Mouse (Mus musculus): ENCODE measurements around the gene Pde6b.

The Pde6b gene
- long read RNA-seq, experiment 1, result 0 reads
- long read RNA-seq, experiment 2, result 0 reads

GRCm38 (mm10) chr5:108388201-108388600 is at the start of gene Pde6b:
TSS of gene Pde6b (plus strand) at chr5:108388391.
- intact Hi-C loops (cut with DNase I), result no loop called here

DNA sequence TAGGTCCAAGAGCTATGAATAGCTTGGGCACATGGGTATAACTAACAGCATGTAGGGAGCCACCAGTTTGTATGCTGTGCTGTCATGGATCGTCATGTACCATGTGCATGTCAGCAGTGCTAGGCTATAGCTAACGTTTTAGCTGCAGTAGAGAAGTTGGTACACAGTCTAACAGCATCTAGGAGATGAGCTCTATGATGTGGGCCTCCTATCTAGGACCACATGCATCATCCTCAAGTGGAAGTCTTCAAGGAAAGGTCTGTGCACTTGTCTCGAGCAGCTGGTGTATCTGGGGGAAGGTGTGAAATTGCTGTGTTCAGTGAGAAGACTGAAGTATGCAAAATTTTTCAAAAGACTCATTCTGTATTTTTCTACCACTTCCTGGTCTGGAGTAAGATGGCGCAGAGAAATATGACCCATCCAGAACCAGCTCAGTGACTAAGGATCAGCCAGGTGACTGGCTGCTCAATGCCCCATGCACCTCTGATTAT is 44.5 kb upstream of the Pde6b start:
- intact Hi-C loops (cut with DNase I), result no loop called here

GRCm38 (mm10) chr5:108345313-108346071 is 42.7 kb upstream of the Pde6b start:
- intact Hi-C loops (cut with DNase I), result no loop called here

DNA sequence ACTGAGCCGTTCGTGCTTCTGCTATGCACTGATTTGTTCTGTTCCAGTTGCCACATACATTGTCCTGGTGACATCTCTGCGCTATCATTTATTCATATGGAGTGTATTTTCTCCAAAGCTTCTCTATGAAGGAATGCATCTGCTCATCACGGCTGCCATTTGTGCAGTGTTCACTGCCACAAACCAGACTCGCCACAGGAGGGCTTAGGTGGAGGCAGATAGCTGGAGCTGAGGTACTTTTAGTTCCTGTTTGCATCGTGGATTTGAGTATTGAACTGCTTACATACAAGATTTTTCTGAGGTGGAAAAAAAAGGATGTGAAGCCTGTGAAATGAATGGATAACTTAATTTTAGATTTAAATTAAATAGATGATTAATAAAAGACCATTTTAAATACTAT is 40.3 kb upstream of the Pde6b start:
- intact Hi-C loops (cut with DNase I), result no loop called here

- intact Hi-C loops (cut with DNase I), result no loop called here
Measured at GRCm38 (mm10) chr5:108349511-108350148, 38.6 kb upstream of the Pde6b start.

GRCm38 (mm10) chr5:108354056-108354455 is 34.1 kb upstream of the Pde6b start:
- intact Hi-C loops (cut with DNase I), result no loop called here

GRCm38 (mm10) chr5:108357862-108358261 is 30.3 kb upstream of the Pde6b start:
- intact Hi-C loops (cut with DNase I), result no loop called here

- intact Hi-C loops (cut with DNase I), result no loop called here
Measured at GRCm38 (mm10) chr5:108359491-108359890, 28.7 kb upstream of the Pde6b start.

- intact Hi-C loops (cut with DNase I), result no loop called here
Measured at GRCm38 (mm10) chr5:108360211-108360610, 28.0 kb upstream of the Pde6b start.

- intact Hi-C loops (cut with DNase I), result no loop called here
Measured at GRCm38 (mm10) chr5:108362330-108362729, 25.9 kb upstream of the Pde6b start.

DNA sequence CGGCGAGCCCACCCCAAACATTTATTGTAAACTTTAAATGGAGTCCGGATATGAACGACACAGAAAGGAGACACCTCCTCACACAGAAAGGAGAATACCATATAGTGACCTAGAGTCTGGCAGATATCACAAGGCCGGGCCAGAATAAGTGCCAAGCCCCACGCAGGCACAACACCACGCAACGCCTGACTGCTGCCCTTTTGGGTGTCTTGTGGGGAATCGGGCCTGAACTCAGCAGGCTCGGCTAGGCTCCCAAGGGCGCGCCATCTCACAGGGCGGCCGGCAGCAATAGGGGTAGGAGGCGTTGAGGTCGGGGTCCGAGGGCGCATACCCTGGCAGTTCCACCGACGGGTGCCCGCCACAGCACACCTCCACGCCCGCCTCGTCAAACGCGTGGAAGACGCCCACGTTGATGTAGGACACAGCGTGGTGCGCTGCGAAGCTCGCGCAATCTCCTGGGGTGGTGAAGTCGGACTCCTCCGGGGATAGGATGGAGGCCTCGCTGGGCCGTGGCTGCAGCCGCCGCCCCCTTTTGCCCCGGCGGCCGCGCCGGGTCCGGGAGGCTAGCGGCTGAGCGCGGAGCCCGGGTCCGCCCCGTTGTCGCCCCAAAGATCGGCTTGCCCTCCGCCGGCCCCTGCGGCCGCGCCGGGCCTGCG is 21.7 kb upstream of the Pde6b start:
- intact Hi-C loops (cut with DNase I), result no loop called here

DNA sequence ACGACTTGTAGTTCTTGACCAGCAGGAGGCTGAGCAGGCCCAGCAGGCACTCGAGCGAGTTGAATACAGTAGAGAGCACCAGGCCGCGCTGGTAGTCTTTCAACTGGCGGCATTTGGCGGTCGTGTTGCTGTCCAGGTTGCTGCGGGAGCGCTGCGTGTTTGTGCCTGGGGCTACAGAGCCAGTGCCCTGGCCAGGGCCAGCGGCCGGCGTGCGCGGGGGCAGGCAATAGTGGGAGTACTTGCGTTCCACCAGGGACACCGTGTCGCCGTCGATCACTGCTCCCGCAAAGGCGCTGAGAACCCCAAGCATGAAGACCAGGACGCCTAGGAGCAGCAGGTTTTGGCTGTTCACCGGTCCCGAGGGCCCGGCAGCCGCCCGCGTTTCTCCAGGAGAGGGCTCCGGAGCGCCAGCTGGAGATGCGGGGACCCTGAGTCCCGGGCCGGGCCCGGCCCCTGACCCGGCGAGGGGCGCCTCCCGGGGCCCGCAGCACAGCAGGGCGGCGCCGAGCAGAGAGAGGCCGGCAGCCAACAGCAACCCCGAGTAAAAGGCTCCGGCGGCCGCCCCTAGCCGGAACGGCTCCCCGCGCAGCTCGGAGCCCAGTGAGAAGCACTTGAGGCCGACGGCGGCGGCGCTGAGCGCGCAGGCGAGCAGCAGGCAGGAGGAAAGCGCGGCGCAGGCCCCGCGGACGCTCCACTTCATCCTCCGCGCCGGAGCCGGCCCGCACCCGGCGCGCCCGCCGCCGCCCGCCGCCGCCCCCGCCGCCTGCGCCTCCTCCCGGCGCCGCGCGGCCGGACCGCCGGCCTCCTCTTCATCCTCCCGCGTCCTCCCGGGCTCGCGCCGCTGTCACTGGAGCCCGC is 21.0 kb upstream of the Pde6b start:
- intact Hi-C loops (cut with DNase I), result no loop called here

GRCm38 (mm10) chr5:108367871-108368332 is 20.3 kb upstream of the Pde6b start, which contains the start of gene Gm42517:
TSS of gene Gm42517 (minus strand) at chr5:108367922.
- intact Hi-C loops (cut with DNase I), result no loop called here

DNA sequence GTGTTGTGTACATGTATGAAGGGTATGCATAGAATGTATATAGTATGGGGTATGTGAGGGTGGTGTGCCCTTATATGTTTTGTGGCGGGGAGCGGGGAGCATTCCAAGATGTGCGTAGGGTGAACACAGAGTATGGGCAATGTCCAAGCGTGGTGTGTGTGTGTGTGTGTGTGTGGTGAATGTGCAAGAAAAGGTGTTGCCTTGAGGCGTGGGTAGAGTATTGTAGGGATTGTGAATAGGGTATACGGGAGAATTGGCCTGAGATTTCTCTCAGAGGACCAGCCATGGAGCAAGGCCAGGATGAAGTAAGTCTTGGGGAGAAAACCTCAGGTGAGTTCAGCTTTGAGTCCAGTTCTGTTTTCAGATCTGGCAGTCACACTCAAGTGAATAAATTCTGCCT is 19.7 kb upstream of the Pde6b start:
- intact Hi-C loops (cut with DNase I), result no loop called here

- intact Hi-C loops (cut with DNase I), result no loop called here
Measured at GRCm38 (mm10) chr5:108368851-108369621, 19.2 kb upstream of the Pde6b start.

GRCm38 (mm10) chr5:108369964-108370363 is 18.2 kb upstream of the Pde6b start:
- intact Hi-C loops (cut with DNase I), result no loop called here

DNA sequence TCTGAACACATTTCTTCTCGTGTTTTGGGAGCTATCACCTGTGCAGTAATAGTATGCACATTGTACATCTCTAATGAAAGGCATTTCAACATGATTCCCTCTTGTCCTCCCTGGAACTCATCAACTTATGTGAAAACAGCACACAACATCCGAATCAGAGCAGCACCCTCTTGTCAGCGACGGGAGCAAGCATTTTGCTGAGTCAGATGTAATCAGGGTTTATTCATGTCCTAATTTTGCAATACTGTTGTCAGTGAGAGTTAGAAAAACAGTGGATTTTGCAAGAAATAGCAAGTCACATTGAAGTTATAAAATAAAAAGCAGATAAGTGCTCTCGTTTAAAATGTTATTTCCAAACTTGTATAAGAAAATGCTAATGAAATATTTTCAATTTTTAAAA is 14.1 kb upstream of the Pde6b start:
- intact Hi-C loops (cut with DNase I), result no loop called here

DNA sequence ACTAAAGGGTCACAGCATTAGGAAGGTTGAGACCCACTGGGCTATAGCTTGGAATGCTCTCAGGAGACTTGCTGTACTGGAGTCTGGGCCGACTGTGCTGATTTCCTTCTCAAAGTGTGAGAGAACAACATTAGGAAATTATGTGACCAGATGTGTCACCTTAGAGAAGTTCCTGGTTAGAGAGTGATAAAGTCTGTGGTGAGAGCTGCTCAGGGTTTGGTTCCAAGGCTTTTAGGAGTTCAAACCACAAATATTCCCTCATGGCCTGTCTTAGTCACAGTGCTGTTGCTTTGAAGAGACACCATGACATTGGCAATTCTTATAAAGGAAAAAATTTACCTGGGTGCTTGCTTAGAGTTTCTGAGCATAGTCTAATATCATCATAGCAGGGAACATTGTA is 12.1 kb upstream of the Pde6b start:
- intact Hi-C loops (cut with DNase I), result no loop called here

DNA sequence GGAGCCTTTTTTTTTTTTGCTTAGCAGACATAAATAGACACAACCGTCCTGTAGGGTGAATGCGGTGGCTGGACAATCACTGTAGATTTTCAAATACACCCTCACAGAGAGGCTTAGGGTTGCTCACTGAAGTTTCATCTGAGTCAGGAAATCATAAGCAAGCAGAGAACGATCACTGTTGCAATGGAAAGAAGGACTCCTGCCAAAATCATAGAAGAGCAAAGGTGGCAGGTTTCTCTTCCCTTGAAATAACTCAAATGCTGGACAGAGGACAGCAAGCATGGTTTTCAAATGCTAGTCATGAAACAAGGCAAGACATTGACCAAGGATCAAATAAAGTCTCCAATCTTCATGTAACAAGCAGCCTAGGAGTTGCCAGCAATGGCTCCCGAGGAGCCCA is 9.8 kb upstream of the Pde6b start:
- intact Hi-C loops (cut with DNase I), result no loop called here

GRCm38 (mm10) chr5:108385632-108386031 is 2.6 kb upstream of the Pde6b start:
- intact Hi-C loops (cut with DNase I), result no loop called here

Measured in adrenal gland (tissue).